Mouse (Mus musculus): ENCODE results near the gene Il13ra1.

Gene Il13ra1

DNA sequence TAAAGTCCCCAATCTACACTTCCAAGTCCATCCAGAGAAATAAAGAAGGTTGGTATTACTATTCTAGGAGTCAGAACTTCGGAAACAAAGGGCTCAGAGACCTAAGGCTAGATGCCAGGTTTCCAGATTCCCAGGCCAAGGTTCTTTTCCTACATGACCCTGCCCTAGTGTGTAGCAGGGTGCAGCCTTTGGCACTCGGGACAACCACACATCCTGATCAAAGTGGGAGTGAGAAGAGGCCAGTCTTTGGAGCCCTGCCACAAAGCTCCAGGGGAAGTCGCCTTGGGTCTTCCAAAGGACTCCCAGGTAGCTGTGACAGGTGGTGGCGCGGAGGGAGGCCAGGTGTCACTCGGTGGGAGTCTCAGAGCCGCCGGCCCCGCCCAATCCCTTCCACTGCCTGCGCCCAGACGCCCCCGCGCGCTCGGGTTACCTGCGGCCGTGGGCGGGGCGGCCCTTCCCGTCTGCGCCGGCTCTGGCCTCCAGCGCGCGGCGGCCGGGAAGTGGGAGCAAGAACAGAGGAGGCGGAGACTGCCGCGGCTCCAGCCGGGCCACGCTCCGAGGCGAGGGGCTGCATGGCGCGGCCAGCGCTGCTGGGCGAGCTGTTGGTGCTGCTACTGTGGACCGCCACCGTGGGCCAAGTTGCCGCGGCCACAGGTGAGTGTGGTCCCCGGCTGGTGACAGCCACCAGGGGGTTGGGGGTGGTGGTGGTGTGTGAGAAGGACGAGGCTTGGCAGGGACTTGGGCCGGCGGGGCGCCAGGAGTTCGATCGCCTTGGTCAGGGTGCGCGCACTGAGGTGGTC, at the start of gene Il13ra1:
Il13ra1 (plus strand) TSS at position 489 of the 800 bp plus-strand sequence.
- H3K9me3 ChIP-seq (ENCODE audit: low read length), result no peaks in the 10 kb centered on the region
- peak within 1 kb of the TSS; percentile 78 for H3K4me3 ChIP-seq (replicated peaks; ENCODE audit: low read length)
- H3K36me3 ChIP-seq (ENCODE audit: insufficient read depth, low read length), result no peaks in the 10 kb centered on the region
- TF ChIP-seq CTCF (conservative IDR thresholded peaks at IDR 0.05; ENCODE audit: low read length) (no peak), POU5F1 (IDR thresholded peaks at IDR 0.05; ENCODE audit: borderline replicate concordance, low read length) (no peak), NANOG (IDR thresholded peaks at IDR 0.05; ENCODE audit: borderline replicate concordance, low read length) (no peak)
- peaks cover 3% of the 10 kb centered on the region; the same call in 1 of the 2 replicates for H3K27me3 ChIP-seq (ENCODE audit: insufficient read depth, low read length)
- H3K4me1 ChIP-seq (replicated peaks; ENCODE audit: low read depth, low read length), result peaks cover 10% of the 10 kb centered on the region

DNA sequence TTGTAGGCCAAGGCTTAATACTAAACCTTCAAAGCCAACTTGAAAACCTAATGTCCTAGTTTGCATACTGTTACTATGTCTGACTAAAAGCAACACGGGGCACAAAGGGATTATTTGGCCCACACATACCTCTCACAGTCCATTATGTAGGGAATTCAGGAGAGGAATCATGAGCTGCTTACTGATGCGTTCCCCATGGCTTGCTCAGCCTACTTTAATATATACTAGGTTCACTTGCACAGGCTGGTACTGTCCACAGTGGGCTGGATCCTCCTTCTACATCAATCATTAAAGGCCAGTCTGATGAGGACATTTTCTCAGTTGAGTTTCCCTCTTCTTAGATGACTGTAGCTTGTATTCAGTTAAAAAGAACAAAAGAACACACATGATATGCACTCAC, 37.9 kb upstream of the Il13ra1 start:
- Histone ChIP-seq H3K9me3 (ENCODE audit: low read length) (no peaks in the 10 kb centered on the region), H3K36me3 (ENCODE audit: insufficient read depth, low read length) (no peaks in the 10 kb centered on the region), H3K4me3 (replicated peaks; ENCODE audit: low read length) (no peak overlapping the region), H3K4me1 (replicated peaks; ENCODE audit: low read depth, low read length) (peaks cover 7% of the 10 kb centered on the region), H3K27me3 (ENCODE audit: insufficient read depth, low read length) (no peaks in the 10 kb centered on the region)
- TF ChIP-seq NANOG (IDR thresholded peaks at IDR 0.05; ENCODE audit: borderline replicate concordance, low read length) (no peak), CTCF (conservative IDR thresholded peaks at IDR 0.05; ENCODE audit: low read length) (no peak), POU5F1 (IDR thresholded peaks at IDR 0.05; ENCODE audit: borderline replicate concordance, low read length) (no peak)

GRCm38 (mm10) chrX:36077164-36077563, 34.7 kb upstream of the Il13ra1 start:
- H3K36me3 ChIP-seq (ENCODE audit: insufficient read depth, low read length), result no peaks in the 10 kb centered on the region
- peaks cover 8% of the 10 kb centered on the region for H3K4me1 ChIP-seq (replicated peaks; ENCODE audit: low read depth, low read length)
- H3K9me3 ChIP-seq (ENCODE audit: low read length), result no peaks in the 10 kb centered on the region
- TF ChIP-seq POU5F1 (IDR thresholded peaks at IDR 0.05; ENCODE audit: borderline replicate concordance, low read length), result no peak
- no peak for TF ChIP-seq NANOG (IDR thresholded peaks at IDR 0.05; ENCODE audit: borderline replicate concordance, low read length)
- no peak for TF ChIP-seq CTCF (conservative IDR thresholded peaks at IDR 0.05; ENCODE audit: low read length)
- H3K27me3 ChIP-seq (ENCODE audit: insufficient read depth, low read length), result no peaks in the 10 kb centered on the region
- no peak overlapping the region for H3K4me3 ChIP-seq (replicated peaks; ENCODE audit: low read length)

DNA sequence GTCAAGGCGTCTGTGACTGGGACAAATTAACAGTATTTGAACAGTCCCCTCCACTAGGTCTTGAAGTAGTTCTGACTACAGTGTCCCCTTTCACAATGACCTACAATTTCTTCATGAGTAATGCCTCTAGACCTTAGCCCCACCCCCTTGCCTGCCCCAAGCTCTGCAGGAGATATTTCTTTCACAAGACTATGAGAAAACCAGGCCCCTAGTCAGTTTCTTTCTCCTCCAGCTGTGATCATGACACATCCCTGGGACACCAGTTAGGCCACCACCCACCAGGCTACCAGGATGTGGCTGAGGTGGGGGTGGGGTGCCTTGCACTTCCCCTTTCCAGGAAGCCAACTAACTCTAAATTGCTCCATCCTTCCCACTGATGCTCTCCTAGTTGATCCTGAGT, 29.0 kb upstream of the Il13ra1 start:
- Histone ChIP-seq H3K36me3 (ENCODE audit: insufficient read depth, low read length) (no peaks in the 10 kb centered on the region), H3K4me1 (replicated peaks; ENCODE audit: low read depth, low read length) (peaks cover 11% of the 10 kb centered on the region), H3K9me3 (ENCODE audit: low read length) (no peaks in the 10 kb centered on the region), H3K4me3 (replicated peaks; ENCODE audit: low read length) (no peak overlapping the region), H3K27me3 (ENCODE audit: insufficient read depth, low read length) (no peaks in the 10 kb centered on the region)
- no peak for TF ChIP-seq CTCF (conservative IDR thresholded peaks at IDR 0.05; ENCODE audit: low read length)
- no peak for TF ChIP-seq NANOG (IDR thresholded peaks at IDR 0.05; ENCODE audit: borderline replicate concordance, low read length)
- TF ChIP-seq POU5F1 (IDR thresholded peaks at IDR 0.05; ENCODE audit: borderline replicate concordance, low read length), result no peak

DNA sequence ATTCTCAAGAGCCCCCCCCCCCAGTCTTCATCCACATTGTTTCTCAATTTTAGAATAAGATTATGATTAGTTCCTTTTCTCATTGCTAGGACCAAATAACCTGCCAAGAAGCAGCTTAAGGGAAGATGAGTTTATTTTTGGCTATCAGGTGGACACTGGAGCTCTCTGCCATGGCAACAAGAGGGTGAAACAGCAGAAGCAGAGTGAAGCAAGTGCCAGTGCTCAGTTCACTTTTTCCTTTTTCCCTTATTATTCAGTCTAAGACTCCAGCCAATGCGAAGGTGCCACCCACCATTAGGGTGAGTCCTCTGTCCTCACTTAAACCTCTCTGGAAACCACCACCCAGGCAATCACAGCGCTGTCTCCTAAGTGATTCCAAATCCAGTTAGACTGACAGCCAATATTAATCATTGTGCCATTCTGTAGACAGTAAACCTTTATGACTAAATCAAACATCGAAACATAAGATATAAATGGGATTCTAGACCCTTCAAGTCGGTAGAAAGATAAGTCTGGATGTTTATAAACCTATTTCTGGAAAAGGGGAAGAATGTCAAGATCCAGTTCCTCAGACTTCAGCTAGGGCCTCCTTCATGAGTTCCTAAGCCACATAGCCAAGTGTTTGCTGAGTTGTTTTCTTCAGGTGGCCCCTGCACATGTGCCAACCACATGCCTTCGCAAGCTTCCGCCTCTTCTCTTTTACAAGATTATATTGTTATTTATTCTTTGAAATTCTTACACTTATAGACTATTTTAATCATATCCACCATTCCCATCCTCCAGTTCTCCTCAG, 23.2 kb upstream of the Il13ra1 start:
- no peaks in the 10 kb centered on the region for H3K36me3 ChIP-seq (ENCODE audit: insufficient read depth, low read length)
- H3K27me3 ChIP-seq (ENCODE audit: insufficient read depth, low read length), result no peaks in the 10 kb centered on the region
- H3K4me1 ChIP-seq (replicated peaks; ENCODE audit: low read depth, low read length), result no peaks in the 10 kb centered on the region
- TF ChIP-seq POU5F1 (IDR thresholded peaks at IDR 0.05; ENCODE audit: borderline replicate concordance, low read length), result no peak
- no peak for TF ChIP-seq CTCF (conservative IDR thresholded peaks at IDR 0.05; ENCODE audit: low read length)
- TF ChIP-seq NANOG (IDR thresholded peaks at IDR 0.05; ENCODE audit: borderline replicate concordance, low read length), result no peak
- H3K9me3 ChIP-seq (ENCODE audit: low read length), result no peaks in the 10 kb centered on the region
- no peak overlapping the region for H3K4me3 ChIP-seq (replicated peaks; ENCODE audit: low read length)

- H3K4me1 ChIP-seq (replicated peaks; ENCODE audit: low read depth, low read length), result no peaks in the 10 kb centered on the region
- no peaks in the 10 kb centered on the region for H3K9me3 ChIP-seq (ENCODE audit: low read length)
- H3K4me3 ChIP-seq (replicated peaks; ENCODE audit: low read length), result no peak overlapping the region
- TF ChIP-seq CTCF (conservative IDR thresholded peaks at IDR 0.05; ENCODE audit: low read length) (no peak), POU5F1 (IDR thresholded peaks at IDR 0.05; ENCODE audit: borderline replicate concordance, low read length) (no peak), NANOG (IDR thresholded peaks at IDR 0.05; ENCODE audit: borderline replicate concordance, low read length) (no peak)
- no peaks in the 10 kb centered on the region for H3K36me3 ChIP-seq (ENCODE audit: insufficient read depth, low read length)
- no peaks in the 10 kb centered on the region for H3K27me3 ChIP-seq (ENCODE audit: insufficient read depth, low read length)
These were observed 11.0 kb upstream of the Il13ra1 start for GRCm38 (mm10) chrX:36100883-36101282.

GRCm38 (mm10) chrX:36101318-36101717, 10.6 kb upstream of the Il13ra1 start:
- no peaks in the 10 kb centered on the region for H3K9me3 ChIP-seq (ENCODE audit: low read length)
- no peaks in the 10 kb centered on the region for H3K4me1 ChIP-seq (replicated peaks; ENCODE audit: low read depth, low read length)
- TF ChIP-seq CTCF (conservative IDR thresholded peaks at IDR 0.05; ENCODE audit: low read length) (no peak), NANOG (IDR thresholded peaks at IDR 0.05; ENCODE audit: borderline replicate concordance, low read length) (no peak), POU5F1 (IDR thresholded peaks at IDR 0.05; ENCODE audit: borderline replicate concordance, low read length) (no peak)
- no peaks in the 10 kb centered on the region for H3K27me3 ChIP-seq (ENCODE audit: insufficient read depth, low read length)
- H3K36me3 ChIP-seq (ENCODE audit: insufficient read depth, low read length), result no peaks in the 10 kb centered on the region
- H3K4me3 ChIP-seq (replicated peaks; ENCODE audit: low read length), result no peak overlapping the region

DNA sequence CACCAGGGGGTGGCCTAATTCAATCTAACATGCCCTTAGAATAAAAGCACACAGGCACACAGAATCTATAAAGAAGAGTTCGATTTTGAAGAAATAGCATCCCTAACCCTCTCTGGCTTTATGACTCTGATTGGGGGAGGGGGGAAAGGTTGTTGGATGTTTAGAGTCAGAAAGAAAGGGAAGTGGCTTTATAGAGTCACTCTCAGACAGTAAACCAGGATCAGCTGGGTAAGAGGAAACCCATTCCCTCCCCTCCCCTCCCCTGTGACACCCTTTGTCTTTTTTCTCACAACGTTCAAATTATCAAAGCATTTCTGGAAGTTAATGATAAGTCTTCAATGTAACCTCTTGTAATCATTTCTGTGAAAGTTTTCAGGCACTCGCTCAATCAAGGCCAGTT, 3.3 kb upstream of the Il13ra1 start:
- H3K4me3 ChIP-seq (replicated peaks; ENCODE audit: low read length), result no peak overlapping the region
- no peaks in the 10 kb centered on the region for H3K36me3 ChIP-seq (ENCODE audit: insufficient read depth, low read length)
- peaks cover 10% of the 10 kb centered on the region for H3K4me1 ChIP-seq (replicated peaks; ENCODE audit: low read depth, low read length)
- no peaks in the 10 kb centered on the region for H3K9me3 ChIP-seq (ENCODE audit: low read length)
- H3K27me3 ChIP-seq (ENCODE audit: insufficient read depth, low read length), result peaks cover 3% of the 10 kb centered on the region; the same call in 1 of the 2 replicates
- no peak for TF ChIP-seq CTCF (conservative IDR thresholded peaks at IDR 0.05; ENCODE audit: low read length)
- no peak for TF ChIP-seq POU5F1 (IDR thresholded peaks at IDR 0.05; ENCODE audit: borderline replicate concordance, low read length)
- no peak for TF ChIP-seq NANOG (IDR thresholded peaks at IDR 0.05; ENCODE audit: borderline replicate concordance, low read length)
